Mouse (Mus musculus) urinary bladder, postnatal 25 days (tissue): ENCODE measurements around the gene Fam217b.

Experiments
- DNase-seq: peaks from one replicate; pipeline ENCODE4 v3.0.0; 2022; ENCODE audit warnings: low spot score

Fam217b gene

GRCm38 (mm10) chr2:178437311-178437710, 23.0 kb downstream of the Fam217b start:
- no peak for DNase-seq

GRCm38 (mm10) chr2:178449386-178449785, 35.1 kb downstream of the Fam217b start:
- no peak for DNase-seq

GRCm38 (mm10) chr2:178450236-178450635, 35.9 kb downstream of the Fam217b start:
- DNase-seq: no peak

GRCm38 (mm10) chr2:178450961-178451360, 36.6 kb downstream of the Fam217b start:
- no peak for DNase-seq

- no peak for DNase-seq
Observed at GRCm38 (mm10) chr2:178454664-178455516, 40.6 kb downstream of the Fam217b start.

GRCm38 (mm10) chr2:178457414-178457813, 43.1 kb downstream of the Fam217b start:
- no peak for DNase-seq

- DNase-seq: no peak
Observed at GRCm38 (mm10) chr2:178460353-178460752, 46.0 kb downstream of the Fam217b start.

- no peak for DNase-seq
Observed at GRCm38 (mm10) chr2:178471546-178472480, 57.5 kb downstream of the Fam217b start.

GRCm38 (mm10) chr2:178473916-178474315, 59.6 kb downstream of the Fam217b start:
- no peak for DNase-seq
